Mouse (Mus musculus) CD4-positive helper T cell, adult 2 months (primary cell): ENCODE measurements around the gene Slc16a1.
"Not testable (repeated sequence)": the region's sequence is repeated elsewhere in the genome, so short reads cannot be mapped to it uniquely, and the experiment has no call there.

Source experiments
- DNase-seq: peaks from one replicate; pipeline ENCODE4 v3.0.0-alpha.2; 2012; ENCODE audit warnings: low read depth, missing footprints, low spot score

The Slc16a1 gene

DNA sequence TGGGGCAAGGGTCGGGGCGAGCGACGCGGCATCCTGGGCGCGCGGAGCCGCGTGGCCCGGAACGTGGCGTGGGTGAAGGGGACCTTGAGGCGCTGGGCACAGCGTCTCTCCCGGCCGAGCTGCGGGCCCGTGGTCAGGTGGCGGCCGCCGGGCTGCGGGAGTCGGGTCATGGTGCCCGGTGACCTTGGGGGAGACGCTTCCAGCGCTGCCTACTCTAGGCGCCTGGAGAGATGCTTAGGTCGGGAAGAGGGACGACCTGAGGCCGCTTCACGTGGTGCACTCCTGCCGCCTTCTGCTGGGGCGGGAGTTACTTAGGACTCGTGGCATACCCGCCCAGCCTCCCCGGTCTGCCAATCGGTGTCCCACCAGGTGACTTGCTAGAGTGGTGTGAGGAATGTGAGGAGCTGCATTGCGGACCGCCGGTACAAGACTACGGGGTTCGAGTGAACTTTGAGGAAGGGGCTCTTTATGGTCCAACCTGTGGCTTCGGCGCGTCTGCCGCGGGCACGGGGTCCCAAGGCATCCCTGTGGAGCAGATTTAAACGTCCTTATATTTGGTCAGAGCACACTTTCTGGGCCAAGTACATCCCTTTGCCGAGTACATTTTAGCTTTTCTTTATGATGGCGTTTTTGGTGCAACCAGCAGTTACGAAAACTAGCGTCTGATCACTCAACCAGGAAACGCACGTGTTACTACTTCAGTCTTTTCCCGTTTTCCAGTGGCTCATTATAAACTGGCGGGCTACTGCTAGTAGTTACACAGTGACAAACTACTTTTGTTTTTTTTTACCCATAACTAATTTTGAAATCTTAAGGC lies 672 bp downstream of the Slc16a1 start:
- peak; percentile 76 for DNase-seq

DNA sequence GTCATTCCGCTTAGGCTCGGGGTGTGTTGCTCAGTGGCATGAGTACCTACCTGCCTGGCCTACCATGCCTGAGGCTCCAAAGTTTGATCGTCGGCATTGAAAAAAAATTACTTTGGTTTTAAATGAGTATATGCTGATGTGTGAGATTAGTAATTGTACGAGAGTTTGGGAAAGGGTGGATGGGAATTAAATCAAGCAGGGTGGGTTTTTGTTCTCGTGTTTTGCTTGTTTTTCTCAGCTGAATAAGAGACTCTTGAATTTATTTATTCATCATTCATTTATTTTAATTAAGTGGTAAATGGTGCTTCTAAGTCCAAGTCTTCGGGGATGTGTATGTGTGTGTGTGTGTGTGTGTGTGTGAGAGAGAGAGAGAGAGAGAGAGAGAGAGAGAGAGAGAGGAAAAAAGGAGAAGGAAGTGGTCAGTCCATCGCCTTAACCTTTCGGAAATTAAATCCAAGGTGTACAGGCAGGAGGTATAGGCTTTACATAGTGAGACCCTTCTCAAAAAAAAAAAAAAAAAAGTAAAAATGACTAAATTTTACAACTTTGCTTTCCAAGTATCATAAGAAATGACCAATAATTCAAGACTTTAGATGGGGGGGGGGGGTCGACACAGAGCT lies 1.4 kb downstream of the Slc16a1 start:
- no peak for DNase-seq

DNA sequence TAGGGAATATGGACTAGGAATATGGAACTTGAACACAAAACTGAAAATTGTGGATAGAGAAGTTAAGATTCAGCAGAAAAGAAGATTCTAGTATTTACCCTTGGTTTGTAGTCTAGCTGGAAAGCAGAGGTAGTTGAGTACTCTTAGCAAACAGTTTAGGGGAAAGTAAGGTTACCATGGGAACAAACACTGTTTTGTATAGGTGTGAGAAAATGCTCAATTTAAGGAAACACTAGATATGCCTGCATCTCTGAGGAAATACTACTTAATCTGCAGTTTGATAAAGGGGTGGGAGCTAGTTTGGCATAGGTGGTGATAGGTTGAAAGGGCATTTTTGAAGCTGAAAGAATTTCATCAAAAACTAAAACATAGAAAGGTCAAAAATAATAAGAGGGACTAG lies 2.4 kb downstream of the Slc16a1 start:
- peak; percentile 72 for DNase-seq

DNA sequence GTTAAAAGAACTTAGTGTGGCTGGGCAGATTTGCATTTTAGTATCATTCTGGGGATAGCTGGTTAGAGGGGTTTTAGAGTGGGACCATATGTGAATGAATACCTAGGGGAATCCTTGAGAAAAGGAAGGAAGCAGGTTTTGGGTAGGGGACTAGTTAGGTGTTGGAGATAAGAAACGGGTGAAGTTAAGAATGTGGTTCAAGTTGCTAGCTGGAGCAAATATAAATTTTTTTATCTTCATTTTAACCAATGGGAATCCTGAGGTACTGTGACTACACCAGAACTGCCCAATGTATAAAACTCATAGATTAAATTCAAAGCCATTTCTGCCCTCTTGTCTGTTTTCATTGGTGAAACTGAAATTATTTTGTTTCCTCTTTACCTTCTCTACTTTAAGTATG lies 2.8 kb downstream of the Slc16a1 start:
- no peak for DNase-seq

DNA sequence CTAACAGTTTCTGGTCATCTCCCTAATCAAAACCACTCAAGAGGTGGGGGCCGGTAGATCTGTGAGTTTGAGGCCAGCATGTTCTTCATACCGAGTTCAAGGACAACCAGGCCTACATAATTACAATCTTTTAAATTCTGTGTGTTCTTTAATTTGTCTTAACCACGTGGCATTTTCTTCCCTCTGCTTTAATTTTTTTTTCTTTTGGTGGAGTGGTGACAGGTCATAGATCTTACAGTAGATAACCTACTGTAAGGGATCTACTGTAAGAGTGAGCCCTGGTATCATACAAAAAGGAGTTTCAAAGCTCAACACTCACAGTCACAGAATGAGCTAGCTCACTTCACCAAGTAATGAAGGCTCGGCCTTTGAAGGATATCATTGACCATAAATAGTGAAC lies 4.6 kb downstream of the Slc16a1 start:
- peak; percentile 26 for DNase-seq

DNA sequence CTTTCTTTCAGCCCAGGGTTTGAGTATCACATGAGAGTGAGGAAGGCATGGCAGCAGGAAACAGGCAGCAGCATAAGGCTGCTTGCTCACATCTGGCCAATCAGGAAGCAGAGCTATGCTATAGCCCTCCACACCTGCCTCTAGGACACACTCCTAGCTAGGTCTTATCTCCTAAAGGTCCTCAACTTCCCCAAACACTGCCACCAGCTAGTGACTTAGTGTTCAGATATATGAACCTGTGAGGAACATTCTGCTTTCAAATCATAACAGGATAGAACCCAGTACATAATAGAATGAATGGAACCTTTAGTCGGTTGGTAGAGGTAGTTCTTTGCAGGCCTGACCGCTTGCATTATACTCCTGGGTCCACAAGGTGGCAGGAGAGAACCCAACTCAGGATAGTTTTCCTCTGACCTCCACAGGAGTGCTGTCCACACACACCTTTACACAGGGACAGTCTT lies 5.4 kb downstream of the Slc16a1 start:
- DNase-seq: peak; percentile 72

DNA sequence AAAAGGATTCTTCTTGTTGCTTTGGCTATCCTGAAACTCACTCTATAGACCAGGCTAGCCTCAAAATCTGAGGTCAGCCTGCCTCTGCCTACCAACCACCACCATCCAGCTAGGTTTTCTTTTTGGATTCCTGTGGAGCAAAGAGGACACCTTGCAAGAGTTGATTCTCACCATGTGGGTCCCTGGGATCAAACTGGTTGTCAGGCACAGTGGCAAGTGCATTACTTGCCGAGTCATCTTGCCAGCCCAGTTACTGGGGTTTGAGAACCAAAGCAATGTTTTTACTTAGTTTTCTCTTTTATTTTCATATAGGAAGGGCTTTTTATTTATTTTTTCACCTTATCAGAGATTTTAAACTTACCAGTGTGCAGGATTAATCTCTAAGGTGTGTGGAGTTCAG lies 5.9 kb downstream of the Slc16a1 start:
- DNase-seq: no peak

DNA sequence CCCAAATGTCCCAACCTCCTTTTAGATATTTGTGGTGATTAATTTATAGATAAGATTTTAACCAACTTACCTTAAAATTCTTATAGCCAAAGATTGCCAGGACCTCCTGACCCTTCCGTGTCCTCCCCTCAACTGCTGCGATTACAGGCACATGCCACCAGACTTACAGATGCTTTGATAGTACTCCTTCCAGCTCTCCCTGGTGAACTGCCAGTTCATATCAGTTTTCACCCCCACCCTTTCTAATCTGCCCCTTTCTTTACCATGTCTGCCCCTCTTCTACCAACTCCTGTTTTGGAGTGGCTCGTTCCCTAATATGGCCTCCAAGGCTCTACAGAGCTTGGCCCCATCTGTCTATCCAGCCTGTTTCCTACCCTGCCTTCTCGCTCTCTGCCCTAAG lies 15.8 kb downstream of the Slc16a1 start:
- no peak for DNase-seq

DNA sequence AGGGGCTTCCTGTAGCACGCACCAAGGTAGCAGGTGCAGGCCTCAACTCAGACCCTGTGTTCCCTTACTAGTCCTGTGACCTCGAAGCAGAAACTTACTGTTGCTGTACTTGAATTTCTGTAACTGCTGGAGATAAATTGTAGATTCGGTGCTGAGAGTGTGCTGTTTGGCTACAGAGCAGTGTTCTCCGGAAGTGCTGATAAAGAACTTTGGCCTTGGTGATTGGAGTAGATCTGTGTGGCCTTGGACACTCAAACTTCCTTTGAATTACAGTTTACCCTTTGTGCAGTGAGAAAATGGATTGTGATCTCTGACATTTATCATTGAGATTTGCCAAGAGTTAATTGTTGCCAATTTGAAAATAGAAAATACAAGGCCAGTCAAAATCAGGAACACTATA lies 16.5 kb downstream of the Slc16a1 start:
- no peak for DNase-seq

DNA sequence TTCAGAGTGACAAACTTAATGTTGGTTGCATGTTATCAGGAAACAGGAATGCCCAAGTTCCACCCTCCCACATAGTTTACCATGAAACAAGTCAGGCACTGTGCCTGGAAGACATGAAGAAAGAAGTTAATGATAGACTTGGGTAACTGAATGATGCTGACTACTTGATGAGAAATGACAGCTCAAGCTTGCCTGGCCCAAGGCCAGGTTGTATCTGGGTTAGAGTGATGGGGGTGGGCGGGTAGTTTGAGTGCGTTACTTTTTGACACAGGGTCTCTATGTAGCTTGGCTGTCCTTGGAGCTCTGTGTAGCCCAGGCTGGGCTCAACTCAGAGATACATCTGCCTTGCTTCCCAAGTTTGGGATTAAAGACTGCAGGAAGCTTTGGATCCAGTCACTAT lies 20.2 kb downstream of the Slc16a1 start:
- DNase-seq: no peak

DNA sequence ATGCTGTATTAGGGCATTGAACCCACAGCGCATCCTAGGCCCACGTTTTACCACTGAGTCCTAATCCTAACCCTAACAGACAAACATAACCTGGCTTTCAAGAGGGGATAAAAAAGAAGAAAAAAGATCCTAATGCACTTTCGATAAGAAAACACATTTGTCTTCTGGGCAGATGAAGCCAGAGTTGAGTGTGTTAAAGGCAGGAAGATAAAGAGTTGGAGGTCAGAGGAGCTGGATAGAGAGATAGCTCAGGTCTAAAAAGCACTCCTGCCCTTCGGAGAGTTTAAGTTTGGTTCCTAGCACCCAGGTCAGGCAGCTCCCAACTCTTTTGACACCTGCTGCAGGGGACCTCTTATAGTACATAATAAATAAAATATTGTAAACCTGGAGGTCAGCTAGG lies 21.3 kb downstream of the Slc16a1 start:
- DNase-seq: no peak

DNA sequence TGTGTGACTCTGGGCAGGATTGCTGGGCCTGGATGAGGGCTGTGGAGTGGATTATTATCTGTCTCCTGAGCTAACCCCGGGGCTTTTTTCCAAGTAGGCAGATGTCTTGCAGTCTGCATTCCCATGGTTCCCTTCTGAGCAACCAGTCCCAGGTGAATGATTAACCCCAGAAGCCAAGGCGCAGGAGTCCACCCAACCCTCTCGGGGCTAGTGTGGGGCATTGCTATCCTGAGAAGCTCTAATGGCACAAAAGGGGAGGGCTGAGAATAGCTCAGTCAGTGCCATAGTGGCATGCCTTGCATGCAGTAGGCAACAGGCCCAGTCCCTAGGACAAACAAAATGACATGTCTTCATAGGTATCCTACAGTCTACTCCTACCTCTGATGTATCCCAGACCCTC lies 22.1 kb downstream of the Slc16a1 start:
- DNase-seq: no peak

DNA sequence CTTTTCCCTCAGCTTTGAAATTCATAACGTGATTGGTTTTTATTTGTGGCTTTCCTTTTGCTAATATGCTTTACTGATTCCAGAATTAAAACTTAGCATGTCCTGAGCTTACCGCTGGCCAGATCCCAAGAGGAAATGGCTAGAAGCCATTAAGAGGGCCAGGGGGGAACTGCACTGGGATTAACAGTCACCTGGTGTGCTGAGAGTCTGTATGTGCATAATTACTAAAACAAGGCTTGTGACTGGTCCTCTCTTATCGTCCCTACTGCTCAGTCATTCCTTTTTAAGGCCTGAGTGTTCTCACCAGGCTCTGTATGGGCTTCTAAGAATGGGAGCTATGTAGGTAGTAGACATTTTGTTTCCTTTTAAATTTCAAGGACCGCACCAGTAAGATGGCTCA lies 23.5 kb downstream of the Slc16a1 start:
- no peak for DNase-seq

DNA sequence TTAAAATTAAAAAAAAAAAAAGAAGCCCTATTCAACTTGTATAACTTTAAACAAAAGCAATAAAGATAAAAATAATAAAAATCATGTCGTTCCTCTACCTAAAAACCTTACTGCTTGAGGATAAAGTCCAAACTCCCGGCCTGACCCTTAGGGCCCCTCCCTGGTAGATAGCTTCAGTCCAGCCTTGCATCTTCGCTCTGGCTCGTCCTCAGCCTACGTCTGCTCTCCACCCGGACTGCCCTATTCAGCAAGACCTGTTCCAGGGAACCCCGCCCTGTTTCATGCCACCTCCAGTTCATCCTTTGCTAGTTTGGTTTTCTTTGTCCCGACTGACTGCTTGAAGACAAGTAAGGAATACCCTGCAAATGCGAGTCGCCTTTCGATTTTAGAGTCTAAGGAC lies 24.5 kb downstream of the Slc16a1 start:
- no peak for DNase-seq

DNA sequence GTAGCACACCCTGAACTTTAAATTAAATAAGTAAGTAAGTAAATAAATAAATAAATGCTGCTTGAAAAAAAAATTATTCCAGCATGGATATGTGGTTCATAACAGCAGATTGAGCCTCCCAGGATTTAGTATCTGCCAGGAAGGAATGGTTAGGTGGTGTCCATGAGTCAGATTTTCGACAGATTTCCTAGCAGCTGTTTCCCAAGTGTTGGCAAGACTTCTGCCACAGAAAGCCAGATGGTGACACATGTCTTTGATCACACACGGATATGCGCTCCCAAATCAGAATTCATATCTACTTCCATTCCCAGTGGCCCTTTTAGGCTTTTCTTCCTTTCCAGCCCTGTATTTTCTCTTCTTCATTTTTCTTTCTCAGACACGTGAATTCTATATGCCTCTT lies 28.5 kb downstream of the Slc16a1 start:
- no peak for DNase-seq

DNA sequence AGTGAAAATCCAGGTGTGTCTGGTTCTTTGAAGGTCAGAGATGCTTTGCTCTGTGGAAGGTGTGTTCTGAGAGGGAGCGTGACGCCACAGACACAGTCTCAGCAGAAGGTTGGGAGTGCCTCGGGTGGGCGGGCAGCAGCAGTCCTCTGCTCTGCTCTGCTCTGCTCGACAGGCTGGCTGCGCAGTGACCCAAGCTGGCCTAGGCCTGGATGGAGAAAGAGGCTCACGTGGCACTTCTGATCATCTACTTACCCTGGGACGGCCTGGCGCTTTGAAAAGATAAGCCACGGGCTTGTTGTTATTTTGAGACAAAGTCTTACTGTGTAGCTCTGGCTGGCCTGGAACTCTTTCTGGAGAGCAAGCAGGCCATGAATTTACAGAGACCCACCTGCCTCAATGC lies 29.0 kb downstream of the Slc16a1 start:
- DNase-seq: no peak

DNA sequence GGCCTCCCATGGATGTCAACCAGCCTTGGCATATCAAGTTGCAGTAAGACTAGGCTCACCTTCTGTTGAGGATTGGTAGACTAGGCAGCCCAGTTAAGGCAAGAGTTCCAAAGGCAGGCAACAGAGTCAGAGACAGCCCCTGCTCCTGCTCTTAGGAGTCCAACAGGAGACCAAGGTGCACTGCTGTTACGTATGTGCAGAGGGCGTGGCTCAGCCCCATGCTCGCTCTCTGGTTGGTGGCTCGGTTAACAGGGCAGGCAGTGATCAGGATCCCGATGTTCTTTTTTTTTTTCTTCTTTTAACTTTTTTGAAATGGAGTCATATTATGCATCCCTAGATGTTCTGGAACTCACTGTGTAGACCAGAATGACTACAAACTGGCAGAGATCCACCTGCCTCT lies 30.5 kb downstream of the Slc16a1 start:
- no peak for DNase-seq

DNA sequence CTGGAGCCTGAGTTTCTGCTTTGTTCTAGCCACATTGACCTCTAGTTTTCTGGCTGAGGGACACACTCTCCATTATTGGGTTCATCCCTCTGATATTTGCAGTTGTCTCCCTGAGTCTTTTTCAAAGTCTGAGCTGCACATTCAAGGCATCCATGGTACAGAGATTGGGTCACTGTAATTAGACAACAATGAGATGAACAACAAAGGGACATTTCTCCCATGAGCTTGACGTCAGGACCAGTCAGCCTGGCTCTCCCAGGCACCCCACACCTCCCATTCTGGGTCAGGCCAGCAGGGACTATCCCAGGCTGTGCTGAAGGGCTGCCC lies 31.4 kb downstream of the Slc16a1 start:
- no peak for DNase-seq

DNA sequence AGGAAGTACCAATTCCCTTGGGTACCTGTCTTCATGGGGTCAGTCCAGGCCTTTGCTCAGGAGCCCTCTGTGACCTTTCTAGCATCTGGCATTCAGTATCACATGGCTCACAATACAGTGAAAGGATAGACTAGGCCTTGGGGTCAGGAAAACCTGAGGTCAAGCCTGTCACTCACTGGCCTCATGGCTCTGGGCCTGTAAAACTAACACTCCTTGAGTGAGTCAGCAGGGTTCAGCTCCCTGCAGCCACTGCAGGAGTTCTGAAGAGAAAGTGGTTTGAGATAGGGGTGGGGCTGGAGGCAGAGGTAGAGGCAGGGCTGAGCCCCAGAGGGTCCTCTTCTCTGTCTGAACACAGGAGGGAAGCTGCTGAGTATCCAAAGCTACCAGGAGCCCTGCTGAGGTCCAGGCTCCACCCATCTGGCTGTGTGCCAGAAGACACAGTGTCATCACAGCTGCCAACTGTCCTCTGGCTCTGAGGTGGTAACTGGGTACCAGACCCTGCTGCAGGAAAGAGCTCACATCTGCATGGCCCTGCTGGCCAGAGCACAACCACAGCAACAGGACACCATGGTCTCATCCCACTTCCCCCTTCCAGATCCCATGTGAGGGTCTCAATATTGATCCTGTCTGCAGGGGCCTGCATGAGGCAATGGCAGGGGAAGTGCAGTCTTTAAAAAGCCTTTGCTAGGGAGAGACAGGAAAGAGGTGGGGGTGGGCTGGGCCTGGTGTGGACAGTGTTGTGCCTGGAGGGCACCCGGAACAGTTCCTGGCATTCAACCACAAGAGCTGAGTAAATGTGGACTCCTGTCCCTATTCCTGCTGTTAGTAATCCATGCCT lies 31.9 kb downstream of the Slc16a1 start:
- not testable (repeated sequence) for DNase-seq

DNA sequence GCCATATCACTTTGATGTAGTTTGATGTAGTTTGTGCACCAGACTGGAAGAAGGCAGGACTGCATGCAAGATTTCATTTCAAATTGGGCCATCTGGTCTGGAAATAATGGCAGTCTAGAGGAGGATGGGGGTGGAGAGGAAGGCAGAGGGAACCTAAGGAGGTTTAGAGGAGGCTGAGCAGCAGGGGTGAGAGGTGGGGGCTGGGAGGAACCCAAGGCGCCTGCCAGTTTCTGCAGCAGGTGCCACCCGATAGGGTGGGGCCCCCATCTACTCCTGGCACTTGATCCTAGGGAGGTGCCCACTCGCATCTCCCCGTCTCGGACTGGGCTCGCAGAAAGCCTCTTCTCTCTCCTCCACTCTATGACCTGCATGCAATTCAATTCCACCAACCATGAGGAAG lies 33.1 kb downstream of the Slc16a1 start:
- no peak for DNase-seq

DNA sequence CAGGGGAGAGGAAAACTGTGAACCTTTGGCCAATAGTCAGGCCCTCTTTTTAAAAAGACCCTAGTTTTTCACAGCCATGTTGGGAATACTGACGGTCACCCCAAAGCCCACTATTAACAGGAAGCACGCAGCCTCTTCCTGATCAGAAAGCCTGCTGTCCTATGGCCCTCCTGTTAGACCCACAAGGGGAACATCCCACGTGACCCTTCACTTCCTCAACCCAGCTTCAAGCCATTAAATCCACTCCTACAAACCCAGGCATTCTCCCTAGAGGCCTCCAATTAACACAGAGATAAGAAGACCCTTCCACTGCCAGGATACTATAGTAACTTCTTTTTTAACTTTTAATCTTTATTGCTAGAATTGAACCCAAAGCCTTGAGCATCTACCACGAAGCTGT lies 33.6 kb downstream of the Slc16a1 start:
- DNase-seq: no peak

DNA sequence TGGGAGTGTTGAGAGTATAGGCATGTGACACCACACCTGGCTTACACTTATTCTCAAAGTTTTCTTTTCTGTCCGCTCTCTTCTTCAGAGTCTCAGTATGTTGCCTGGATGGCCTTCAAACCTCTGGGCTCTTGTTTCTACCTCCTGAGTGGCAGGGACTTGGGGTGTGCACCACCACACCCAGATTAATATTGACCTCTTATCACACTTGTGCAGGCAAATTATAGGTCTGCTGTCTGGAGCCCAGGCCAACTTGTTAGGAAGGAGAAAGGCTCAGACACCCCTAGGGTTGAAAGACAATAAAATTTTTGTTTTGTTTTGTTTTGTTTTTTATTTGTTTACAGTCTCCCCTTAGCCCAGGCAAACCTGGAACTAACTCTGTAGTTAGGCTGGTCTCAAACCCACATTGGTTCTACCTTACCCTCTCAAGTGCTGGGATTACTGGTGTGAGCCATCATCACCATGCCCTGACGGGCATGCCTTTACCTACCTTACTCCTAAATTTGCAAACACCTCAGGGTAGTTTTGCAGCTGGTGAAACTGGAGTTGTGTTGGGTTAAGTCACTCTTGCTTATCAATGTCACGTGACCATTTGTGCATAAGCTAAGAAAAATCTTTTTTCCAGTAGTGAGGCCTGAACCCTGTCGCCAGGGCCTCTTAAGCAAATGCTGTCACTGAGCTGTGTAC lies 35.3 kb downstream of the Slc16a1 start:
- DNase-seq: no peak
